Mouse (Mus musculus): ENCODE data around the gene Galntl6.
A peak's percentile ranks its signal among the peaks of the same experiment; 100 is the strongest.
"Not testable (repeated sequence)": the region's sequence is repeated elsewhere in the genome, so short reads cannot be mapped to it uniquely, and the experiment has no call there.

Gene Galntl6

DNA sequence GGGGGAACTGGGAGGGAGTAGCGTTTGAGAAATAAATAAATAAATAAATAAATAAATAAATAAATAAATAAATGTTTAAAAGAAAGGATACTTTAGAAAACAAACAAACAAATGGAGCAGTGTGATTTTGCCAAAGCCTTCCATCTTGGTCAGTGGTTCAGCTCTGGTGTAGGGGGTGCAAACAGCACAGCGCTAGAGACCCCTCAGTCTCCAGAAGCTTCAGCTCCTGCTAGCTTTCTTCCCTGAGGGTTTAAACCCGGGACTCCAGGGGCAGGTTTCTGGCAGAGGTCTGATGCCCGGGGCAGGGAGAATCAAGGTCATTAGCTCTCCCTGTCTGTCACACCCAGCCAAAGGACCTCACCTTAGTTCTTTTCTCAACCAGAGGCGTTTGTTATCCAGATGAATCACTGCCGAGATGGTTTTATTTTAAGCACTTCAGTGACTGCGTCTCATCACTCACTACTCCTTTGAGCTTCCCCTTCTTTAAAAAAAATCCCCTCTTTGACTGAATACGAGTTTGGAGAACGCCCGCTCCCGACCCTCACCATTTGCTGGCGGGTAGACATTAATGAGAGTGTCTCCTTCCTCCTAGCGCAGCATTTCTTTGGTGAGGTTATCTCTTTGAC lies 1146.6 kb downstream of the Galntl6 start:
- DNase-seq (ENCODE audit: low spot score): no peak

DNA sequence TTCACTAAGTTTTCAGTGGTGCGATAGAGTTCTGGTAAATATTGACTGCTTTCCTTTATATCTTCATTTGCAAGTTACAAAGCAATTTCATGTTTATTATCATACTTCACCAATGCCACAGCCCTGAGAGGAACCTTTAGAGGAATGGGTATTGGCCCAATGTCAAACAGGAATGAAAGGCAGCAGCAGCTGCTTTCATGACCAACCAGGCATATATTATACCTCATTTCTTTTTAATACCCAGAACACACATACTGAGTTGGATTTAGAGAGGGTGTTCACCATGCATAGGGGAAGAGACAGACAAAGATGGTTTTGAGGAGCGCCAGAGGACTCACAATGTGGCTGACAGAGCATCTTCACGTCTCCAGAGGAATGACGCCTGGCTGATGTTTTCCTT lies 1147.2 kb downstream of the Galntl6 start:
- no peak for DNase-seq (ENCODE audit: low spot score)

GRCm38 (mm10) chr8:57762622-57763021 lies 1149.8 kb downstream of the Galntl6 start:
- not testable (repeated sequence) for DNase-seq (ENCODE audit: low spot score)

DNA sequence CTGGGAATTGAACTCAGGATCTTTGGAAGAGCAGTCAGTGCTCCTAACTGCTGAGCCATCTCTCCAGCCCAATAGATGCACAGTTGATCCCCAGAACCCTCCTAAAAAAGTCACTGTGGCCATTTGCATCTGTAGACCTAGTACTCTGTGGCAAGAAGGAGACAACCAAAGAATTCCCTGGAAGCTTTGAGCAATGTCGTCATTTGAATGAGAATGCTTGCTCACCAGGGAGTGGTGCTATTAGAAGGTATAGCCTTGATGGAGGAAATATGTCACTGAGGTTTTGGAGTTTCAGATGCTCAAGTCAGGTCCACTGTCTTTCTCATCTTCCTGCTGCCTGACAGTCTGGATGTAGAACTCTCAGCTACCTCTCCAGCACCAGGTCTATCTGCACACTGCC lies 1151.5 kb downstream of the Galntl6 start:
- no peak for DNase-seq (ENCODE audit: low spot score)

GRCm38 (mm10) chr8:57758857-57759256 lies 1153.6 kb downstream of the Galntl6 start:
- no peak for DNase-seq (ENCODE audit: low spot score)

- no peak for DNase-seq (ENCODE audit: low spot score)
Observed at GRCm38 (mm10) chr8:57757476-57757875, 1155.0 kb downstream of the Galntl6 start.

DNA sequence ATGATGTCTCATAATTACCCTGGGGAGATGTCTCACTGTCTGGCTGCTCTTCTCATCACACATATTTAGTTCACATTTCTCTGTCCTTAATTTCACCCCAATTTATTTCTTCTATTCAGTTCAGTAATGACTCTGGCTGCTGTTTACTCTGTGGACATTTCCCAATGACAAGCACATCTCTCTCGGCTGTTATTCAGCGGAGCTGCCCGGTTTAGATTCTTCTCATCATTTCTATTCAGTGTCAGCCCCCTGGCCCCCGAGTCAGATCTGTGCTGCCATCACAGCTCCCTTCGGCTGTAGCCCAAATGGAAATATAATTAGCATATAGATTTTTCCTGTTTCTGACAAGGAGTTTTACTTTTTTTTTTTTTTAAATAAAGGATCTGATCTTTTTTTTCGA lies 1158.4 kb downstream of the Galntl6 start:
- no peak for DNase-seq (ENCODE audit: low spot score)

GRCm38 (mm10) chr8:57743636-57744035 lies 1168.8 kb downstream of the Galntl6 start:
- DNase-seq (ENCODE audit: low spot score): no peak

- DNase-seq (ENCODE audit: low spot score): peak; percentile 40
Observed at GRCm38 (mm10) chr8:57741983-57742382, 1170.5 kb downstream of the Galntl6 start.

DNA sequence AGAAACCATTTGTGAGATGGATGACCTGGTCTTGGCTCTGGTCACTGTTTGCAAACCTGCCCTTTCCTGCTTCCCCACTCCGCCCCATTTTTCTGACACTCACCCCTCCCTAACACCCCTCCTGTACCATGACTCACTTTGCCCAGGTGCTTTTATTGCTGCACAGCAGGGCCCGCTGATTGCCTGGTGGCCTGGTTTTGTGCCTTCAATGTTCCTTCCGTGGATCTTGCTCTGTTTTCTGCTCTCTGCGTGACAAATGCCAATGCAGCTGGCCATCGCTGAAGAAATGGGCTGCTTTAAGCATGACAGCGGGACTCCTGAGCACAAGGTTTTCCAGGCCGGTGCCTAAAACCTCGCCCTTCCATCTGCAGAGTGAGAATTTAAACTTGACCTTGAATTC lies 1171.1 kb downstream of the Galntl6 start:
- DNase-seq (ENCODE audit: low spot score): no peak

GRCm38 (mm10) chr8:57737281-57737680 lies 1175.2 kb downstream of the Galntl6 start:
- DNase-seq (ENCODE audit: low spot score): no peak

GRCm38 (mm10) chr8:57732795-57733194 lies 1179.6 kb downstream of the Galntl6 start:
- no peak for DNase-seq (ENCODE audit: low spot score)

GRCm38 (mm10) chr8:57731666-57732065 lies 1180.8 kb downstream of the Galntl6 start:
- no peak for DNase-seq (ENCODE audit: low spot score)

DNA sequence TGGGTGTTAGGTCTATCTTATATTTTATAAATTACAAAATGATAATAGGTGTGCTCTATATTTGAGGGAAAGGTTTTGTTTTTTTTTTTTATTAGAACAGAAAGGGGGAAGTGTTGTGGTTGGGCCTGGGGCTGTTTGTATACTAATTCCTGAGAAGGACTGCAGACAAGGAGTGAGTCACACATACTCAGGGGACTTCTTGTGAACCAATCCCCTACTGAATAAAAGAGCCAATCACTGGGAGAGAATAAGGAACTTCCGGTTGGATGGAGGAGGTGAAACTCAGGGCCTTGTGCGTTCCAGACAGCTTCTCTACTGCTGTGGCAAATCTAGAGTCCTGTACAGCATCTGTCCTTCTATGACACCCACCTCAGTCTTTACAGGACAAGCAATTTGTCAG lies 1184.2 kb downstream of the Galntl6 start:
- no peak for DNase-seq (ENCODE audit: low spot score)

GRCm38 (mm10) chr8:57724843-57725627 lies 1187.4 kb downstream of the Galntl6 start:
- DNase-seq (ENCODE audit: low spot score): no peak

Measured in ovary, adult 18-20 months (tissue).